Mouse (Mus musculus) liver, embryonic 16.5 days (tissue): ENCODE results near the gene Nsun2. TPM values are rescaled to one million over a fixed set of nuclear protein-coding genes. Genes with fewer than 3 reads are reported as not detected.
"Not testable (repeated sequence)": the region's sequence is repeated elsewhere in the genome, so short reads cannot be mapped to it uniquely, and the experiment has no call there.

ENCODE experiments used
- ATAC-seq: fragments of 200-750 bp; cut with Nextera tagmentation; 2 replicates; pipeline ENCODE4 v1.8.0; 2017; ENCODE audit warnings: low read depth, mild to moderate bottlenecking, moderate number of reproducible peaks, moderate library complexity
- H3K27ac ChIP-seq: fragments of 300-500 bp; sonication (generic); 2 replicates; pipeline ENCODE4 v1.5.1; 2014; ENCODE audit warnings: mild to moderate bottlenecking, low read length
- H3K27me3 ChIP-seq: fragments of 300-500 bp; sonication (generic); 2 replicates; pipeline ENCODE4 v1.6.1; 2014; ENCODE audit warnings: low read depth, low read length, mixed read lengths; ENCODE audit not compliant: control insufficient read depth, insufficient read depth
- H3K36me3 ChIP-seq: fragments of 300-500 bp; sonication (generic); 2 replicates; pipeline ENCODE4 v1.6.1; 2014; ENCODE audit warnings: mild to moderate bottlenecking; ENCODE audit not compliant: control insufficient read depth, insufficient read depth
- H3K4me1 ChIP-seq: fragments of 300-500 bp; sonication (generic); 2 replicates; pipeline ENCODE4 v1.6.1; 2014; ENCODE audit warnings: low read depth, low read length, mixed read lengths; ENCODE audit not compliant: control insufficient read depth
- H3K4me2 ChIP-seq: fragments of 300-500 bp; sonication (generic); 2 replicates; pipeline ENCODE4 v1.6.1; 2014; ENCODE audit warnings: low read depth, low read length, mixed read lengths
- H3K4me3 ChIP-seq: fragments of 300-500 bp; sonication (generic); 2 replicates; pipeline ENCODE4 v1.5.1; 2014; ENCODE audit warnings: low read depth, mild to moderate bottlenecking, low read length
- H3K9ac ChIP-seq: fragments of 300-500 bp; sonication (generic); 2 replicates; pipeline ENCODE4 v1.6.1; 2014; ENCODE audit warnings: low read depth, low read length
- H3K9me3 ChIP-seq: fragments of 300-500 bp; sonication (generic); replicated peaks from 2 replicates; pipeline ENCODE4 v1.6.1; 2016; ENCODE audit warnings: low read length; ENCODE audit not compliant: control insufficient read depth
- WGBS: fragments of 180-500 bp; shearing (Covaris S2); extraction: QIAGEN DNeasy Blood & Tissue Kit; methylation state at CpG from one replicate; pipeline ENCODE4 v1.1.7; 2014; ENCODE audit not compliant: insufficient replicate concordance; 5-methylcytosine and 5-hydroxymethylcytosine counted together
- polyA plus RNA-seq: library from polyadenylated mRNA; unstranded; fragments of >200 nt; fragmentation: Nextera tagmentation; extraction: Ambion mirVana; gene quantifications from 2 replicates; pipeline ENCODE4 v1.2.1, GENCODE M21; 2015

The Nsun2 gene
- polyA plus RNA-seq, 1 experiment from 2014 or later = 71.2 TPM

GRCm38 (mm10) chr13:69565401-69565800 is 31.9 kb downstream of the Nsun2 start:
- H3K4me3 ChIP-seq, H3K36me3 ChIP-seq, H3K27me3 ChIP-seq, H3K9ac ChIP-seq, H3K4me1 ChIP-seq, ATAC-seq, H3K9me3 ChIP-seq, H3K4me2 ChIP-seq, H3K27ac ChIP-seq: not testable (repeated sequence)
- 65% methylated on average over 4 of the region's 4 CpGs for WGBS

DNA sequence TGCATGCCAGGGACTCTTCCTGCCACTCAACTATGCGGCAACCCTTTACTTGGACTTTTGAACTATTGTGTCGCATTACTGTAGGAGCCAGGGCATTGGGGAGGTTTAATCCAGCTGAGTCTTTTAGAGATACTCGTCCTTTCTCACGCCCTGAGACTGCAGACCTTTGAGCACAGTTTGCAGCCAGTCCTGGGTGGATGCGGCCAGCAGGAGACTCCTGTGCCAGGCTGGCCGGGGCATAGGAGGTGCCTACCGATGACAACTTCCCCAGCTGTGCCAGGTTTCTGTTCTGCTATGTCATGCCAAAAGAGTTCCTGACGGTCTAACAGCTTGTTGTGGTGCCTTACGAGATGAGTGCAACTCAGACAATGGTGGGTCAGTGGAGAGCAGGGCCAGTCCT is 35.7 kb downstream of the Nsun2 start:
- Histone ChIP-seq H3K27ac (no peak overlapping the region), H3K4me1 (no peaks in the 10 kb centered on the region), H3K4me3 (no peak overlapping the region), H3K36me3 (no peaks in the 10 kb centered on the region), H3K9ac (no peak overlapping the region), H3K4me2 (no peak overlapping the region), H3K27me3 (no peaks in the 10 kb centered on the region), H3K9me3 (no peaks in the 10 kb centered on the region)
- ATAC-seq = no peak
- 60% methylated on average over 9 of the region's 9 CpGs for WGBS

DNA sequence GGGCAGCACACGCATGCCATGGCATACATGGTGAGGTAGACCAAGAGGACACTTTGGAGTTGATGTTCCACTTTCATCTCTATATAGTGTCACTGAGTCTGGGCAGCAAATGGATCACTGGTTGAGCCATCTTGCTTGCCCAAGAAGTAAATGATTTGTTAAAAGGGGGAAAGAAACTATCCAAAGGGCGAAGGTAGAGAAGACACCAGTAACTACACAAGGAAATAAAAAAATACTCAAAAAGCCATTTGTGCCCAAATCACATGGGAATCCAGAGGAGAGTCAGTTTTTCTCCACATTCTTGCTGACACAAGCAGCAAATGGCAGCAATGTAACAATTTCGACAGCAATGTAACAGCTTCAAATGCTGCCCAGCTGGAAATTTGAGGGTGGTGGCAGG is 39.0 kb downstream of the Nsun2 start:
- WGBS = 64% methylated on average over 3 of the region's 3 CpGs
- Histone ChIP-seq H3K9me3 (no peaks in the 10 kb centered on the region), H3K27ac (no peak overlapping the region), H3K9ac (no peak overlapping the region), H3K4me2 (no peak overlapping the region), H3K36me3 (no peaks in the 10 kb centered on the region), H3K4me1 (no peaks in the 10 kb centered on the region), H3K27me3 (no peaks in the 10 kb centered on the region), H3K4me3 (no peak overlapping the region)
- ATAC-seq = no peak

DNA sequence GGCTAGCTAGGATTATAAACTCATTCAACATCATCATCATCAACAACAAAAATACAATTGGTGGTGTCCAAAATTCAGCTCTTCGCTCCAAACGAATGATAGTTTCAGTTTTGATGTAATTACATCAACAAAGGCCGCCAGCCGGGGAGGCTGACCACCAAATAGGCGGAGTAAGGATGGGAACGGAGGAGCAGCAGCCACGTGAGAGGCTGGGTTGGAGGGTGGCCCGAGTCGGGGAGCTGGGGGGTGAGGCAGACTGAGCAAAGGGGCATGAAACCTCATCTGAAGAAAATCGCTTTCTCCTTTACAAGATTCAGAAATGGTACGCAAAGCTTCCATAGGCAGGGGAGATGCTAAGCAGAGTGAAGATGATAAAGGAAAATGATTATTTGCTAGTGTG is 43.1 kb downstream of the Nsun2 start:
- no peaks in the 10 kb centered on the region for H3K27me3 ChIP-seq
- H3K9me3 ChIP-seq = no peaks in the 10 kb centered on the region
- no peak for ATAC-seq
- H3K4me3 ChIP-seq = no peak overlapping the region
- H3K4me2 ChIP-seq = no peak overlapping the region
- no peak overlapping the region for H3K27ac ChIP-seq
- no peak overlapping the region for H3K9ac ChIP-seq
- 61% methylated on average over 11 of the region's 11 CpGs for WGBS
- H3K36me3 ChIP-seq = no peaks in the 10 kb centered on the region
- no peaks in the 10 kb centered on the region for H3K4me1 ChIP-seq

- H3K9me3 ChIP-seq = no peaks in the 10 kb centered on the region
- no peak overlapping the region for H3K4me2 ChIP-seq
- no peaks in the 10 kb centered on the region for H3K36me3 ChIP-seq
- H3K27me3 ChIP-seq = no peaks in the 10 kb centered on the region
- no peak for ATAC-seq
- 74% methylated on average over 16 of the region's 16 CpGs for WGBS
- no peak overlapping the region for H3K4me3 ChIP-seq
- H3K4me1 ChIP-seq = no peaks in the 10 kb centered on the region
- no peak overlapping the region for H3K27ac ChIP-seq
- H3K9ac ChIP-seq = no peak overlapping the region
Measured at GRCm38 (mm10) chr13:69577181-69577834, 43.8 kb downstream of the Nsun2 start.

- Histone ChIP-seq H3K4me3 (no peak overlapping the region), H3K4me1 (no peaks in the 10 kb centered on the region), H3K9ac (no peak overlapping the region), H3K9me3 (no peaks in the 10 kb centered on the region), H3K4me2 (no peak overlapping the region), H3K36me3 (no peaks in the 10 kb centered on the region), H3K27me3 (no peaks in the 10 kb centered on the region), H3K27ac (no peak overlapping the region)
- no peak for ATAC-seq
- WGBS = 62% methylated on average over 6 of the region's 6 CpGs
Measured at GRCm38 (mm10) chr13:69582411-69582810, 48.9 kb downstream of the Nsun2 start.

DNA sequence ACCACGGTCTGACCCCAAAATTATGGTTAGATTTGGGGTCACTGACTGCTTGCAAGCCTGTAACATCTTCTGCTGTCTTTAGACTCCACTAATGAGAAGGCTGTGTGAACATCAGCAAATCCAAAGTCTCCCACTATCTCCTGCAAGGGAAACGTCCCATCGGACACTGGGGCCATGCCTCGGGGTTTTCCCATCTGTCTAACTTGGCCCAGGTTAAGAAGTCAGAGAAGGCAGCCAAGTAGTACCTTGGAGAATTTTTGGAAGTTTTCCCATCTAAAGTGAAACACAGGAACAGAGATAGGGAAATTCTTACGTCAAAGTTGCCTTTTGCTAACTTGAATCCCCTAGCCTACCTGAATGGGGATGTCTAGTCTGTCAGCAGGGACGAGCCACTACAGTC is 50.0 kb downstream of the Nsun2 start:
- Histone ChIP-seq H3K27me3 (no peaks in the 10 kb centered on the region), H3K4me3 (no peak overlapping the region), H3K4me2 (no peak overlapping the region), H3K27ac (no peak overlapping the region), H3K4me1 (no peaks in the 10 kb centered on the region), H3K36me3 (no peaks in the 10 kb centered on the region), H3K9ac (no peak overlapping the region), H3K9me3 (no peaks in the 10 kb centered on the region)
- WGBS = 63% methylated on average over 6 of the region's 6 CpGs
- no peak for ATAC-seq

- H3K4me2 ChIP-seq = no peak overlapping the region
- no peaks in the 10 kb centered on the region for H3K36me3 ChIP-seq
- no peaks in the 10 kb centered on the region for H3K9me3 ChIP-seq
- no peaks in the 10 kb centered on the region for H3K27me3 ChIP-seq
- H3K27ac ChIP-seq = no peak overlapping the region
- 31% methylated on average over 6 of the region's 6 CpGs for WGBS
- no peak overlapping the region for H3K4me3 ChIP-seq
- ATAC-seq = no peak
- no peaks in the 10 kb centered on the region for H3K4me1 ChIP-seq
- H3K9ac ChIP-seq = no peak overlapping the region
Measured at GRCm38 (mm10) chr13:69585828-69586227, 52.3 kb downstream of the Nsun2 start.

- H3K36me3 ChIP-seq = no peaks in the 10 kb centered on the region
- WGBS = 63% methylated on average over 10 of the region's 10 CpGs
- H3K4me3 ChIP-seq = no peak overlapping the region
- H3K4me1 ChIP-seq = no peaks in the 10 kb centered on the region
- no peak overlapping the region for H3K4me2 ChIP-seq
- H3K9me3 ChIP-seq = no peaks in the 10 kb centered on the region
- no peaks in the 10 kb centered on the region for H3K27me3 ChIP-seq
- ATAC-seq = no peak
- no peak overlapping the region for H3K27ac ChIP-seq
- H3K9ac ChIP-seq = no peak overlapping the region
Measured at GRCm38 (mm10) chr13:69586337-69586736, 52.8 kb downstream of the Nsun2 start.
